Mouse (Mus musculus): ENCODE data around the gene Gm20894. TPM values are rescaled to one million over a fixed set of nuclear protein-coding genes. Genes with fewer than 3 reads are reported as not detected.
"Not testable (repeated sequence)": the region's sequence is repeated elsewhere in the genome, so short reads cannot be mapped to it uniquely, and the experiment has no call there.

Gene Gm20894
- not detected in 2 replicates for polyA plus RNA-seq (2015; fragmentation: Nextera tagmentation; extraction: Ambion mirVana)

- H3K4me3 ChIP-seq (ENCODE audit: low read length); H3K27ac ChIP-seq (ENCODE audit: low read length); H3K27me3 ChIP-seq (ENCODE audit: control insufficient read depth, insufficient read depth, low read depth, low read length); H3K9me3 ChIP-seq (ENCODE audit: control insufficient read depth, low read length); H3K9ac ChIP-seq (ENCODE audit: low read length); H3K36me3 ChIP-seq (ENCODE audit: control insufficient read depth, insufficient read depth, low read length); H3K4me2 ChIP-seq (ENCODE audit: low read depth, low read length); H3K4me1 ChIP-seq (replicated peaks; ENCODE audit: control insufficient read depth, insufficient read depth, low read length); ATAC-seq (ENCODE audit: low read depth): not testable (repeated sequence)
- WGBS: no CpG with 5 or more reads among the region's 5 CpGs
Measured at GRCm38 (mm10) chrY:28271412-28271811, at the start of gene Gm20894. Gene Gm20894, minus strand, starts transcription at chrY:28271512.
